Mouse (Mus musculus) liver, embryonic 13.5 days (tissue): ENCODE results near the gene Plekhm3. TPM values are rescaled to one million over a fixed set of nuclear protein-coding genes. Genes with fewer than 3 reads are reported as not detected.
"Not testable (repeated sequence)": the region's sequence is repeated elsewhere in the genome, so short reads cannot be mapped to it uniquely, and the experiment has no call there.

Experiments used
- ATAC-seq: fragments of 200-750 bp; cut with Nextera tagmentation; 2 replicates; pipeline ENCODE4 v1.8.0; 2017; ENCODE audit warnings: low read depth, mild to moderate bottlenecking, moderate number of reproducible peaks, moderate library complexity
- DNase-seq: peaks from one replicate; pipeline ENCODE4 v3.0.0; 2022
- H3K27ac ChIP-seq: fragments of 300-500 bp; sonication (generic); 2 replicates; pipeline ENCODE4 v1.5.1; 2015; ENCODE audit warnings: moderate library complexity, mild to moderate bottlenecking, inconsistent platforms
- H3K27me3 ChIP-seq: fragments of 300-500 bp; sonication (generic); 2 replicates; pipeline ENCODE4 v1.6.1; 2015; ENCODE audit warnings: mild to moderate bottlenecking, inconsistent platforms
- H3K36me3 ChIP-seq: fragments of 300-500 bp; sonication (generic); 2 replicates; pipeline ENCODE4 v1.6.1; 2015; ENCODE audit warnings: mild to moderate bottlenecking, inconsistent platforms
- H3K4me1 ChIP-seq: fragments of 300-500 bp; sonication (generic); replicated peaks from 2 replicates; pipeline ENCODE4 v1.6.1; 2015; ENCODE audit warnings: inconsistent platforms
- H3K4me2 ChIP-seq: fragments of 300-500 bp; sonication (generic); 2 replicates; pipeline ENCODE4 v1.6.1; 2015; ENCODE audit warnings: inconsistent platforms, mild to moderate bottlenecking, moderate library complexity
- H3K4me3 ChIP-seq: fragments of 300-500 bp; sonication (generic); replicated peaks from 2 replicates; pipeline ENCODE4 v1.5.1; 2015; ENCODE audit warnings: mild to moderate bottlenecking, inconsistent platforms
- H3K9ac ChIP-seq: fragments of 300-500 bp; sonication (generic); 2 replicates; pipeline ENCODE4 v1.6.1; 2015; ENCODE audit warnings: mild to moderate bottlenecking, inconsistent platforms
- H3K9me3 ChIP-seq: fragments of 300-500 bp; sonication (generic); replicated peaks from 2 replicates; pipeline ENCODE4 v1.6.1; 2016; ENCODE audit warnings: inconsistent platforms
- WGBS: fragments of 180-500 bp; shearing (Covaris S2); methylation state at CpG from one replicate; pipeline ENCODE4 v1.1.7; 2015; ENCODE audit not compliant: insufficient replicate concordance; 5-methylcytosine and 5-hydroxymethylcytosine counted together
- polyA plus RNA-seq: library from polyadenylated mRNA; unstranded; fragments of >200 nt; fragmentation: Nextera tagmentation; extraction: Ambion mirVana; gene quantifications from 2 replicates; pipeline ENCODE4 v1.2.1, GENCODE M21; 2015

Plekhm3 gene
- polyA plus RNA-seq, result 2.0 and 2.1 TPM in 2 replicates

GRCm38 (mm10) chr1:64956479-64956961 lies at the start of gene Plekhm3:
Plekhm3 (minus strand) TSS chr1:64956824.
- WGBS, result under 1% methylated on average over 43 of the region's 43 CpGs

GRCm38 (mm10) chr1:65005575-65005974 lies 49.0 kb upstream of the Plekhm3 start:
- no peak for ATAC-seq
- H3K4me2 ChIP-seq, result no peak overlapping the region
- no peak for DNase-seq
- no peaks in the 10 kb centered on the region for H3K36me3 ChIP-seq
- H3K27me3 ChIP-seq, result no peaks in the 10 kb centered on the region
- 73% methylated on average over 6 of the region's 6 CpGs for WGBS
- H3K9me3 ChIP-seq, result no peaks in the 10 kb centered on the region
- H3K27ac ChIP-seq, result no peak overlapping the region
- no peak overlapping the region for H3K9ac ChIP-seq
- H3K4me1 ChIP-seq, result no peaks in the 10 kb centered on the region
- no peak overlapping the region for H3K4me3 ChIP-seq

More at GRCm38 (mm10) chr1:64956479-64956961, at the start of gene Plekhm3:
- Histone ChIP-seq H3K27ac (peak within 1 kb of the TSS; percentile 18; the same call in 1 of the 2 replicates), H3K9ac (peak within 1 kb of the TSS; percentile 84), H3K27me3 (no peaks in the 10 kb centered on the region), H3K36me3 (no peaks in the 10 kb centered on the region), H3K4me2 (peak within 1 kb of the TSS; percentile 72), H3K4me1 (peaks cover 9% of the 10 kb centered on the region), H3K4me3 (peak within 1 kb of the TSS; percentile 89), H3K9me3 (no peaks in the 10 kb centered on the region)
- DNase-seq (peak; percentile 74), ATAC-seq (peak; percentile 95)

- 50% methylated on average over 4 of the region's 4 CpGs for WGBS
- no peak overlapping the region for H3K27ac ChIP-seq
- no peak overlapping the region for H3K9ac ChIP-seq
- no peaks in the 10 kb centered on the region for H3K27me3 ChIP-seq
- H3K4me3 ChIP-seq, result no peak overlapping the region
- ATAC-seq (no peak), DNase-seq (no peak)
- H3K4me2 ChIP-seq, result no peak overlapping the region
- no peaks in the 10 kb centered on the region for H3K36me3 ChIP-seq
- no peaks in the 10 kb centered on the region for H3K4me1 ChIP-seq
- H3K9me3 ChIP-seq, result no peaks in the 10 kb centered on the region
Observed at GRCm38 (mm10) chr1:65004526-65004925, 47.9 kb upstream of the Plekhm3 start.

GRCm38 (mm10) chr1:64993206-64993605 lies 36.6 kb upstream of the Plekhm3 start:
- Histone ChIP-seq H3K4me2 (no peak overlapping the region), H3K9ac (no peak overlapping the region), H3K27ac (no peak overlapping the region), H3K27me3 (no peaks in the 10 kb centered on the region), H3K4me3 (no peak overlapping the region), H3K4me1 (no peaks in the 10 kb centered on the region), H3K9me3 (no peaks in the 10 kb centered on the region), H3K36me3 (no peaks in the 10 kb centered on the region)
- ATAC-seq, result no peak
- no peak for DNase-seq
- 55% methylated on average over 4 of the region's 4 CpGs for WGBS

GRCm38 (mm10) chr1:64988176-64988575 lies 31.6 kb upstream of the Plekhm3 start:
- no peak overlapping the region for H3K4me3 ChIP-seq
- H3K27me3 ChIP-seq, result no peaks in the 10 kb centered on the region
- H3K36me3 ChIP-seq, result no peaks in the 10 kb centered on the region
- H3K9ac ChIP-seq, result no peak overlapping the region
- ATAC-seq (no peak), DNase-seq (no peak)
- H3K9me3 ChIP-seq, result no peaks in the 10 kb centered on the region
- no peak overlapping the region for H3K4me2 ChIP-seq
- H3K27ac ChIP-seq, result no peak overlapping the region
- no peaks in the 10 kb centered on the region for H3K4me1 ChIP-seq

GRCm38 (mm10) chr1:64986120-64986519 lies 29.5 kb upstream of the Plekhm3 start:
- H3K27ac ChIP-seq, result no peak overlapping the region
- 32% methylated on average over 7 of the region's 7 CpGs for WGBS
- ATAC-seq (no peak), DNase-seq (peak; percentile 9)
- no peaks in the 10 kb centered on the region for H3K9me3 ChIP-seq
- no peak overlapping the region for H3K9ac ChIP-seq
- H3K36me3 ChIP-seq, result no peaks in the 10 kb centered on the region
- H3K27me3 ChIP-seq, result no peaks in the 10 kb centered on the region
- no peak overlapping the region for H3K4me3 ChIP-seq
- no peaks in the 10 kb centered on the region for H3K4me1 ChIP-seq
- H3K4me2 ChIP-seq, result no peak overlapping the region

- Histone ChIP-seq H3K4me2 (no peak overlapping the region), H3K9ac (no peak overlapping the region), H3K27ac (no peak overlapping the region), H3K4me1 (no peaks in the 10 kb centered on the region), H3K9me3 (no peaks in the 10 kb centered on the region), H3K36me3 (no peaks in the 10 kb centered on the region), H3K27me3 (no peaks in the 10 kb centered on the region), H3K4me3 (no peak overlapping the region)
- DNase-seq, result no peak
- 39% methylated on average over 3 of the region's 3 CpGs for WGBS
- no peak for ATAC-seq
Observed at GRCm38 (mm10) chr1:64983247-64983646, 26.6 kb upstream of the Plekhm3 start.

- no peaks in the 10 kb centered on the region for H3K36me3 ChIP-seq
- H3K9me3 ChIP-seq, result no peaks in the 10 kb centered on the region
- H3K27me3 ChIP-seq, result no peaks in the 10 kb centered on the region
- H3K27ac ChIP-seq, result no peak overlapping the region
- H3K4me2 ChIP-seq, result no peak overlapping the region
- no peaks in the 10 kb centered on the region for H3K4me1 ChIP-seq
- no peak overlapping the region for H3K9ac ChIP-seq
- DNase-seq (no peak), ATAC-seq (no peak)
- H3K4me3 ChIP-seq, result no peak overlapping the region
- 55% methylated on average over 7 of the region's 7 CpGs for WGBS
Observed at GRCm38 (mm10) chr1:64978321-64978799, 21.7 kb upstream of the Plekhm3 start.

- ATAC-seq, result no peak
- H3K9me3 ChIP-seq, result no peaks in the 10 kb centered on the region
- 56% methylated on average over 7 of the region's 7 CpGs for WGBS
- no peak overlapping the region for H3K4me3 ChIP-seq
- no peaks in the 10 kb centered on the region for H3K4me1 ChIP-seq
- H3K27me3 ChIP-seq, result no peaks in the 10 kb centered on the region
- H3K36me3 ChIP-seq, result no peaks in the 10 kb centered on the region
- H3K4me2 ChIP-seq, result no peak overlapping the region
- H3K9ac ChIP-seq, result no peak overlapping the region
- no peak overlapping the region for H3K27ac ChIP-seq
- no peak for DNase-seq
Observed at GRCm38 (mm10) chr1:64975346-64975745, 18.7 kb upstream of the Plekhm3 start.

GRCm38 (mm10) chr1:64970685-64971084 lies 14.1 kb upstream of the Plekhm3 start:
- Histone ChIP-seq H3K9me3 (no peaks in the 10 kb centered on the region), H3K27me3 (no peaks in the 10 kb centered on the region), H3K4me2 (no peak overlapping the region), H3K9ac (no peak overlapping the region), H3K27ac (no peak overlapping the region), H3K4me3 (no peak overlapping the region), H3K36me3 (no peaks in the 10 kb centered on the region), H3K4me1 (no peaks in the 10 kb centered on the region)
- DNase-seq (no peak), ATAC-seq (no peak)
- 39% methylated on average over 5 of the region's 5 CpGs for WGBS

- Histone ChIP-seq H3K4me2 (peak overlapping the region; percentile 72), H3K4me3 (peak overlapping the region; percentile 89), H3K9me3 (no peaks in the 10 kb centered on the region), H3K9ac (peak overlapping the region; percentile 84), H3K27me3 (no peaks in the 10 kb centered on the region), H3K27ac (peak overlapping the region; percentile 18; the same call in 1 of the 2 replicates), H3K36me3 (no peaks in the 10 kb centered on the region), H3K4me1 (peaks cover 9% of the 10 kb centered on the region)
- ATAC-seq (0 out of 2 replicates have a peak, but pooled peaks have one; percentile 15), DNase-seq (no peak)
- 53% methylated on average over 8 of the region's 8 CpGs for WGBS
Observed at GRCm38 (mm10) chr1:64957021-64957489, 431 bp upstream of the Plekhm3 start.

- 69% methylated on average over 7 of the region's 7 CpGs for WGBS
- H3K9ac ChIP-seq, H3K4me3 ChIP-seq, H3K9me3 ChIP-seq, H3K4me1 ChIP-seq, DNase-seq, ATAC-seq, H3K27me3 ChIP-seq, H3K27ac ChIP-seq, H3K4me2 ChIP-seq, H3K36me3 ChIP-seq: not testable (repeated sequence)
Observed at GRCm38 (mm10) chr1:64954786-64955185, 1.8 kb downstream of the Plekhm3 start.
